Mouse (Mus musculus): Measurements from ENCODE around the gene Gm20388. TPM values are rescaled to one million over a fixed set of nuclear protein-coding genes. Genes with fewer than 3 reads are reported as not detected.

The Gm20388 gene
- polyA plus RNA-seq, 1 experiment from 2014 or later = 12.4 TPM

- Histone ChIP-seq H3K27ac (ENCODE audit: low read depth, low read length) (no peak overlapping the region), H3K4me3 (ENCODE audit: low read length) (no peak overlapping the region), H3K9ac (ENCODE audit: low read depth, low read length) (no peak overlapping the region), H3K27me3 (replicated peaks; ENCODE audit: control insufficient read depth, insufficient read depth, low read length) (no peaks in the 10 kb centered on the region), H3K4me1 (ENCODE audit: control insufficient read depth, insufficient read depth, low read depth, low read length) (peaks cover 45% of the 10 kb centered on the region), H3K9me3 (ENCODE audit: control insufficient read depth, low read length) (no peaks in the 10 kb centered on the region), H3K4me2 (ENCODE audit: low read length) (no peak overlapping the region), H3K36me3 (ENCODE audit: control insufficient read depth, insufficient read depth, low read length) (no peaks in the 10 kb centered on the region)
- 81% methylated on average over 2 of the region's 2 CpGs for WGBS
- no peak for ATAC-seq
These were observed 541.5 kb downstream of the Gm20388 start for GRCm38 (mm10) chr8:120452111-120452510.

- no peak overlapping the region for H3K27ac ChIP-seq (ENCODE audit: low read depth, low read length)
- H3K27me3 ChIP-seq (replicated peaks; ENCODE audit: control insufficient read depth, insufficient read depth, low read length) = no peaks in the 10 kb centered on the region
- peaks cover 37% of the 10 kb centered on the region for H3K4me1 ChIP-seq (ENCODE audit: control insufficient read depth, insufficient read depth, low read depth, low read length)
- H3K4me3 ChIP-seq (ENCODE audit: low read length) = no peak overlapping the region
- H3K4me2 ChIP-seq (ENCODE audit: low read length) = no peak overlapping the region
- H3K36me3 ChIP-seq (ENCODE audit: control insufficient read depth, insufficient read depth, low read length) = no peaks in the 10 kb centered on the region
- no peak overlapping the region for H3K9ac ChIP-seq (ENCODE audit: low read depth, low read length)
- no peak for ATAC-seq
- no peaks in the 10 kb centered on the region for H3K9me3 ChIP-seq (ENCODE audit: control insufficient read depth, low read length)
- 71% methylated on average over 6 of the region's 6 CpGs for WGBS
These were observed 543.8 kb downstream of the Gm20388 start for GRCm38 (mm10) chr8:120454404-120454803.

- Histone ChIP-seq H3K4me1 (ENCODE audit: control insufficient read depth, insufficient read depth, low read depth, low read length) (peaks cover 47% of the 10 kb centered on the region), H3K9me3 (ENCODE audit: control insufficient read depth, low read length) (no peaks in the 10 kb centered on the region), H3K4me3 (ENCODE audit: low read length) (no peak overlapping the region), H3K36me3 (ENCODE audit: control insufficient read depth, insufficient read depth, low read length) (no peaks in the 10 kb centered on the region), H3K4me2 (ENCODE audit: low read length) (no peak overlapping the region), H3K9ac (ENCODE audit: low read depth, low read length) (peak overlapping the region; percentile 41; the same call in 1 of the 2 replicates), H3K27me3 (replicated peaks; ENCODE audit: control insufficient read depth, insufficient read depth, low read length) (no peaks in the 10 kb centered on the region; the same call in 1 of the 2 replicates), H3K27ac (ENCODE audit: low read depth, low read length) (peak overlapping the region; percentile 60)
- peak; percentile 60 for ATAC-seq
- WGBS = 19% methylated on average over 6 of the region's 6 CpGs
These were observed 549.7 kb downstream of the Gm20388 start for GRCm38 (mm10) chr8:120460375-120460774.

- Histone ChIP-seq H3K27me3 (replicated peaks; ENCODE audit: control insufficient read depth, insufficient read depth, low read length) (no peaks in the 10 kb centered on the region; the same call in 1 of the 2 replicates), H3K36me3 (ENCODE audit: control insufficient read depth, insufficient read depth, low read length) (no peaks in the 10 kb centered on the region), H3K4me2 (ENCODE audit: low read length) (no peak overlapping the region), H3K9me3 (ENCODE audit: control insufficient read depth, low read length) (no peaks in the 10 kb centered on the region), H3K9ac (ENCODE audit: low read depth, low read length) (peak overlapping the region; percentile 27; the same call in 1 of the 2 replicates), H3K4me1 (ENCODE audit: control insufficient read depth, insufficient read depth, low read depth, low read length) (peaks cover 46% of the 10 kb centered on the region), H3K27ac (ENCODE audit: low read depth, low read length) (peak overlapping the region; percentile 29; the same call in 1 of the 2 replicates), H3K4me3 (ENCODE audit: low read length) (no peak overlapping the region)
- no peak for ATAC-seq
- 17% methylated on average over 15 of the region's 15 CpGs for WGBS
These were observed 551.5 kb downstream of the Gm20388 start for GRCm38 (mm10) chr8:120462119-120462551.

- no peak overlapping the region; the same call in 1 of the 2 replicates for H3K27ac ChIP-seq (ENCODE audit: low read depth, low read length)
- peaks cover 46% of the 10 kb centered on the region for H3K4me1 ChIP-seq (ENCODE audit: control insufficient read depth, insufficient read depth, low read depth, low read length)
- no peaks in the 10 kb centered on the region for H3K36me3 ChIP-seq (ENCODE audit: control insufficient read depth, insufficient read depth, low read length)
- H3K4me3 ChIP-seq (ENCODE audit: low read length) = no peak overlapping the region
- 66% methylated on average over 6 of the region's 6 CpGs for WGBS
- no peak for ATAC-seq
- no peak overlapping the region for H3K9ac ChIP-seq (ENCODE audit: low read depth, low read length)
- H3K9me3 ChIP-seq (ENCODE audit: control insufficient read depth, low read length) = no peaks in the 10 kb centered on the region
- H3K4me2 ChIP-seq (ENCODE audit: low read length) = no peak overlapping the region
- no peaks in the 10 kb centered on the region; the same call in 1 of the 2 replicates for H3K27me3 ChIP-seq (replicated peaks; ENCODE audit: control insufficient read depth, insufficient read depth, low read length)
These were observed 552.0 kb downstream of the Gm20388 start for GRCm38 (mm10) chr8:120462611-120463010.

- no peak overlapping the region for H3K9ac ChIP-seq (ENCODE audit: low read depth, low read length)
- no peaks in the 10 kb centered on the region; the same call in 1 of the 2 replicates for H3K27me3 ChIP-seq (replicated peaks; ENCODE audit: control insufficient read depth, insufficient read depth, low read length)
- H3K9me3 ChIP-seq (ENCODE audit: control insufficient read depth, low read length) = no peaks in the 10 kb centered on the region
- peaks cover 45% of the 10 kb centered on the region for H3K4me1 ChIP-seq (ENCODE audit: control insufficient read depth, insufficient read depth, low read depth, low read length)
- WGBS = 93% methylated on average over 9 of the region's 9 CpGs
- no peak overlapping the region for H3K27ac ChIP-seq (ENCODE audit: low read depth, low read length)
- ATAC-seq = no peak
- no peaks in the 10 kb centered on the region for H3K36me3 ChIP-seq (ENCODE audit: control insufficient read depth, insufficient read depth, low read length)
- no peak overlapping the region for H3K4me2 ChIP-seq (ENCODE audit: low read length)
- no peak overlapping the region for H3K4me3 ChIP-seq (ENCODE audit: low read length)
These were observed 553.4 kb downstream of the Gm20388 start for GRCm38 (mm10) chr8:120463918-120464584.

- ATAC-seq = no peak
- no peak overlapping the region for H3K4me3 ChIP-seq (ENCODE audit: low read length)
- 68% methylated on average over 4 of the region's 4 CpGs for WGBS
- H3K4me1 ChIP-seq (ENCODE audit: control insufficient read depth, insufficient read depth, low read depth, low read length) = peaks cover 40% of the 10 kb centered on the region
- no peaks in the 10 kb centered on the region; the same call in 1 of the 2 replicates for H3K27me3 ChIP-seq (replicated peaks; ENCODE audit: control insufficient read depth, insufficient read depth, low read length)
- H3K9me3 ChIP-seq (ENCODE audit: control insufficient read depth, low read length) = no peaks in the 10 kb centered on the region
- no peaks in the 10 kb centered on the region for H3K36me3 ChIP-seq (ENCODE audit: control insufficient read depth, insufficient read depth, low read length)
- no peak overlapping the region for H3K27ac ChIP-seq (ENCODE audit: low read depth, low read length)
- no peak overlapping the region for H3K9ac ChIP-seq (ENCODE audit: low read depth, low read length)
- no peak overlapping the region for H3K4me2 ChIP-seq (ENCODE audit: low read length)
These were observed 553.9 kb downstream of the Gm20388 start for GRCm38 (mm10) chr8:120464585-120464937.

- H3K9ac ChIP-seq (ENCODE audit: low read depth, low read length) = no peak overlapping the region
These were observed 555.1 kb downstream of the Gm20388 start for GRCm38 (mm10) chr8:120465710-120466109.

GRCm38 (mm10) chr8:120466266-120466665, 555.6 kb downstream of the Gm20388 start:
- Histone ChIP-seq H3K4me1 (ENCODE audit: control insufficient read depth, insufficient read depth, low read depth, low read length) (peaks cover 28% of the 10 kb centered on the region), H3K9me3 (ENCODE audit: control insufficient read depth, low read length) (no peaks in the 10 kb centered on the region), H3K4me2 (ENCODE audit: low read length) (no peak overlapping the region), H3K4me3 (ENCODE audit: low read length) (no peak overlapping the region), H3K36me3 (ENCODE audit: control insufficient read depth, insufficient read depth, low read length) (no peaks in the 10 kb centered on the region), H3K27ac (ENCODE audit: low read depth, low read length) (no peak overlapping the region; the same call in 1 of the 2 replicates), H3K27me3 (replicated peaks; ENCODE audit: control insufficient read depth, insufficient read depth, low read length) (no peaks in the 10 kb centered on the region; the same call in 1 of the 2 replicates), H3K9ac (ENCODE audit: low read depth, low read length) (no peak overlapping the region)
- no peak for ATAC-seq
- WGBS = 57% methylated on average over 10 of the region's 10 CpGs

More at GRCm38 (mm10) chr8:120465710-120466109, 555.1 kb downstream of the Gm20388 start:
- Histone ChIP-seq H3K9me3 (ENCODE audit: control insufficient read depth, low read length) (no peaks in the 10 kb centered on the region), H3K27me3 (replicated peaks; ENCODE audit: control insufficient read depth, insufficient read depth, low read length) (no peaks in the 10 kb centered on the region; the same call in 1 of the 2 replicates), H3K36me3 (ENCODE audit: control insufficient read depth, insufficient read depth, low read length) (no peaks in the 10 kb centered on the region), H3K27ac (ENCODE audit: low read depth, low read length) (peak overlapping the region; percentile 51; the same call in 1 of the 2 replicates), H3K4me2 (ENCODE audit: low read length) (no peak overlapping the region), H3K4me1 (ENCODE audit: control insufficient read depth, insufficient read depth, low read depth, low read length) (peaks cover 29% of the 10 kb centered on the region), H3K4me3 (ENCODE audit: low read length) (no peak overlapping the region)
- peak; percentile 76 for ATAC-seq
- whole genome bisulfite sequencing = 14% methylated on average over 8 of the region's 8 CpGs
